Mouse (Mus musculus) layer of hippocampus, adult 9-11 months (tissue): ENCODE results near the gene Cenpu.
"Not testable (repeated sequence)": the region's sequence is repeated elsewhere in the genome, so short reads cannot be mapped to it uniquely, and the experiment has no call there.

Source experiments
- DNase-seq: peaks from one replicate; pipeline ENCODE4 v3.0.0; 2022

Cenpu gene

GRCm38 (mm10) chr8:46551029-46551428 is 799 bp upstream of the Cenpu start:
- DNase-seq: no peak

DNA sequence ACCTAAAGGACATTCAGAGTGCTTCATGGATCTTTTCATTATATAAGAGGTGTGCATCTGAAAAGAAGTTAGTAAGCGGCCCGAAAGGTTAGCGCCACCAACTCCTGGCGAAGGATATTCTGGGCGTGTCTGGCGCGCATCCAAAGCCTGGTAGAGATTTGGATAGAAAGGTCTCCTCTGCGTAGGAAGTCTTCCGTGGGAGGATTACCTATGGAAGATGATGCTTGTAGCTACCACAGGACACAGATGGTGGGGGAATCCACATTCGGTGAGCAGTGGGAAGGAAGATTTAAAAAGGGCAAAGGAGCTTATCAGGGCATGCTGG is 575 bp downstream of the Cenpu start:
- DNase-seq: no peak

- DNase-seq: peak; percentile 21
Observed at GRCm38 (mm10) chr8:46559428-46559827, 7.6 kb downstream of the Cenpu start.

- DNase-seq: no peak
Observed at GRCm38 (mm10) chr8:46562333-46562732, 10.5 kb downstream of the Cenpu start.

DNA sequence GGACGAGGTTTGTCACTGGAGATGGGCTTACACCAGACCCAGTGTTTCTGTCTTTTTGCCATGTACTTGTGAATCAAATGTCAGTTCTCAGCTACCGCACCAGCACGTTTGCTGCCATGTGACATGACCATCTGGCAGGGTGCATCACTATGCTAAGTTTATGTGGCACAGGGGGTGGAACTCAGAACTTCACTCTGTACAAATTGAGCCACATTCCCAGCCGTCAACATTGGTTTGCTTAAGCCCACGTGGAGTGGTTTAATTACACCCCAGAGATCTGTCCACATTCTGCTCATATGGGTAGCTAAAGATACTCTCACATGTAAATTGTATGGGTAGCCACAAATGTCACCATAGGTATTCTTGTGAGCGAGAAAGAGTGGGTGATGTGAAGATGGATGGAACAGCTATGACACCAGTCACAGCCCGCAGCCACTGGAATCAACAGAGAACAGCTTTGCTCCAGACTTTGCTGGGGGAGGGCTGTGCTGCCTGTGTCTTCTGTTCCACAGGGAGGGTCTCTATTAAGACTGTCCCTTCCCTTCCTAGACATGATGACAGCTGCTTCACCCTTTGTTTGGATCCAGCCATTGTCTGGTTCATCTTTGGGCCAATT is 15.2 kb downstream of the Cenpu start:
- DNase-seq: peak; percentile 90

GRCm38 (mm10) chr8:46567946-46568345 is 16.1 kb downstream of the Cenpu start:
- DNase-seq: no peak

GRCm38 (mm10) chr8:46568942-46569341 is 17.1 kb downstream of the Cenpu start:
- no peak for DNase-seq

DNA sequence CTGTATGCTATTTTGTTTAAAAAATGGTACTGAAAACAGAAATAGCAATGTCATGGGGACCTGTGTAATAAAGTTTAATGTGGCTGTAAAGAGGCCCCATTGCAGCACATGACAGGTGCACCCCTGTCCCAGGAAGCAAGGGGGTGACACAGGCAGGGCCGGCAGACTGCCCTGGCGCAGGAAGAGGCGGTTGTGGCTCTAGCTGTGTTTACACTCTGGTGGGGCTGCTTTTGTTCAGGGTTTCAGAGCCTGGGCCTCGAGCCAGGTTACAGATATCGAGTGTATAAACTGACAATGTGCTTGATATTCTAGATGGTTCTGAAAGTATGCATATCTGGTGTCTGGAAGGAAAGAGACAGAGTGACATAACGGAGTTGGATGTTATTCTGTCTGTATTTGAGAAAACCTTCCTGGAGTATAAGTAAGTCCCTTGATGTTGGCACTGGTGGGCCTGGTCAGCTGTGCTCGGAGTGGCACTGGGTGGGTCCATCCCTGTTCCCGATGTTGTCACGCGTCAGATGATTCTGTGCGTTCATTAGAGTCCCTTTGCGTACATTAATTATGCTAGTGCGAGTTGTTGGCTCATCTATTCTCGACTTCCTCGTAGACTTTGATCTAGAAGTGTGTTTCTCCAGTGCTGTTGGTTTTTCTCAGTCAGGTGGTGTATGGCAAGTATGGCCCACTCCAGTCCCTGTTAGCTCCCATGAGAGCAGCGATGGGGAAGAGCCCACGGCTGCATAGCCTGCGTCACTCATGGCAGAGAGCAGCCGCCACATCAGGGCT is 18.0 kb downstream of the Cenpu start:
- DNase-seq: no peak

GRCm38 (mm10) chr8:46570673-46571072 is 18.8 kb downstream of the Cenpu start:
- DNase-seq: no peak

DNA sequence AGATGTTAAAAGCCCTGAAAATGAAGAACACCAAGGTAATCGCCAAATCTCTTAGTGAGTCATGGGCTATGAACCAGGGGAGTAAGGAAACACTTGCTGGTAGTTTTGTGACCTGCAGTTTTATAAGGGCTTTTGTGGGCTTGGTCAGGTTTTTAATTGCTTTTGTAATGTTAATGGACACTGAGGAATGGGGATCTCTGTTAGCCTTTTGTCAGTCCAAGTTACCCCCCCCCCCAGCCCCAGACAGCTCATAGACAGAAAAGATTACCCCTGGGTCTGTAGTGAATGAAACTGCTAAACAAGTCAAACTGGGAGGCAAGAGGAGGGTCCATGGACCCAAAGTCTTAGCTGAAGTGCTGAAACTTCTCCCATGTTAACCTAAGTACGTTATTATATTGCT is 21.6 kb downstream of the Cenpu start:
- no peak for DNase-seq

GRCm38 (mm10) chr8:46573964-46574363 is 22.1 kb downstream of the Cenpu start:
- DNase-seq: no peak

GRCm38 (mm10) chr8:46578794-46579193 is 27.0 kb downstream of the Cenpu start:
- DNase-seq: no peak

DNA sequence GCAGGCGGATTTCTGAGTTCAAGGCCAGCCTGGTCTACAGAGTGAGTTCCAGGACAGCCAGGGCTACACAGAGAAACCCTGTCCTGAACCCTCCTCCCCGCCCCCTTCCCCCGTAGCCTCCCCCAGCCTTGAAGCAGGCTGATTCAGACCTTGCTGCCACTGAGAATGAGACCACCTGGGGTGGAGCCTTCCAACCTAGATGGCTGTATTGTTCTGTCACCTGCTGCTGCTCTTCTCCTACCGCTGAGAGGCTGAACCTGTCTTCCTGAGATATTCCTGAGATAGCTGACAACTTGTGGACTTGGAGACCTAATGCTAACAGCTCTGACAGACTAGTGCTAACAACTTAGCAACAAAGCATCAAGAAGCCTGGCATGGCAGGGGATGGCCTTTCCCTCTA is 32.5 kb downstream of the Cenpu start:
- not testable (repeated sequence) for DNase-seq

- no peak for DNase-seq
Observed at GRCm38 (mm10) chr8:46585576-46585975, 33.7 kb downstream of the Cenpu start.

DNA sequence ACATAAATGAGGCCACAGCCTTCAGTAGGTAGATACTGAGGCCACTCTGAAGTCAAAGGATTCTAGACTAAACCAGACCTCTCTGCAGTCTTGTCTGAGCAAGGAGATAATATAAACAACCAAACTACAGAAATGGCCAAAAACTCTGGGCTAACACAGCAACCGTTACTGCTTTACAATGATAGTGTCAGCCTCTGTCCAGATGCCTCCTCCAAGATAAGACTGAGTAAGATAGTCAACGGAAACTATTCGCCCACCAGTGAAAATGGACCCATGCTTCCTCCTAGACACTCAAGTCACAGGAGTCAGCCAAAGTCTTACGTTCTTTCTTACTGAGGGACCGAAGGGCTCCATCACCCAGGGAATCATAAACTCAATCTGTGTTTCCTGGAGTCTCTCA is 36.1 kb downstream of the Cenpu start:
- no peak for DNase-seq

GRCm38 (mm10) chr8:46588663-46589062 is 36.8 kb downstream of the Cenpu start:
- DNase-seq: no peak

- no peak for DNase-seq
Observed at GRCm38 (mm10) chr8:46593067-46593466, 41.2 kb downstream of the Cenpu start.

DNA sequence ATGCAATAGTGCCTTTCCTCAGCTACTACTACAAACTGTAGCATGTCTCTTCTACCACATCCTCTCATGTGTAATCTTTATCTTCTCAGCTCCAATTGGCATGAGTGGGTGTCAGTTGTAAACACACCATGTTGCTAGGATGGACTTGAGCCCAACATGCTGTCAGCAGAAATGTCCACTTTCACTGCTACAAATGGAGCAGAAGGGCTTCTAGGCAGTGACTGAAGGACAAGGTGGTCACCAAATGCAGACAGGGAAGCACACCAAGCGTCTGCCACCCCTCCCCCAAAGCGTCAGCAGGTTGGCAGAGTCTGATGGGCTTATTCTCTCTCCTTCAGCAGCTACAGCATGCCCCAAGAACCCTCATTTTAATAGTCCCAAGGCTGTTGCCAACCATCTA is 41.9 kb downstream of the Cenpu start:
- DNase-seq: no peak

DNA sequence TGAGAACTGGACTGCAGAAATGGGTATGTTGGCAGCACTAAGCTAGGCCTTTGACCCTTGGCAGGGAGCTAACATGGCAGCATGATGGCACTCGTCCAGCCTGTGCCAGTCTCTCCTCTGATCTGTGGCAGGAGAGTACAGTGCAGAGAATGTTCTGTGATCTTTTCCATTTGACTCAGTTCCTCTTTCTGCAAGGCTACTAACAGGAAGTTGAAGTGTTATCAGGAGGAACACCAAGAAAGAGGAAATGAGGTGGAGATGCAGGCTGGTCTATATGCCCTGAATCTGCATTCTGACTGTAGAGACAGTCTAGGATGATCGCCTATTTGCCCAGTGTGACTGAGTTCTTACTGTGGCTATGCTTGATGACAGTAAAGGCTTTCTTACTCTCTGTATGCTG is 43.8 kb downstream of the Cenpu start:
- DNase-seq: peak; percentile 56

DNA sequence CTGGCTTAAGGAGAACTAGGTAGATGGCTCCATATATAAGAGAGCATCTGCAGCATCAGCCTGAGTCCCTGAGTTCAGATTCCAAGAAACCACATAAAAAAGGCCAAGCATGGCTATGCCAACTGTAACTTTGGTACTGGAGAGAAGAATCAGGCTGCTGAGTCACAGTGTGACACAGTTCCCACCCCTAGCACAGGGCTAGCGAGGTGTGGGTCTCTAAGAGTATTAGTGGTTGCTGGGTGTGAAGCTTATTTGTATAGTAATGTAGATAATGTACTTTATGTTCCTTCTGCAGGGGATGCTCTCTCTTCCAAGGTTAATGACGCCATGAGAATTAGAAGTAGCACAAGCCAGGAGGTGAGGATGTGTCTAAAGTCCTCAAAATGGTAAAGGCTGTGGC is 44.7 kb downstream of the Cenpu start:
- DNase-seq: no peak

- DNase-seq: no peak
Observed at GRCm38 (mm10) chr8:46597411-46597810, 45.6 kb downstream of the Cenpu start.

DNA sequence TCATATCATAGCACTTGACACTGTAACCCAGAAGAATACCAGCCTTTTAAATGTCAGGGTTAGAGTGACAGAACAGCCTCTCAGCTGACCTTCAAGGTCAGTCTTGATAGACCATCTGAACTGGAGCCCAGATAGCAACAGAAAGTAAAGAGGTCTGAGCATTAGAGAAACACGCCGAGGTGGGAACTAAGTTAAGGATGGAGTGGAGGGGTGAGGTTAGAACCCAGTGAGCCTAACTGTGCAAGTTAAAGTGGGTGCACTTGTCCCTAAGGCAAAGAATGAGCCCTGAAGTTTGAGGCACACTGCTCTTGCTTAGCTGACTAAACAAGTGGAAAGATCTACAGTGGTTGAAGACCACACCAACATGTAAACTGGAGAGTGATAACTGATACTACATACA is 46.3 kb downstream of the Cenpu start:
- DNase-seq: no peak

DNA sequence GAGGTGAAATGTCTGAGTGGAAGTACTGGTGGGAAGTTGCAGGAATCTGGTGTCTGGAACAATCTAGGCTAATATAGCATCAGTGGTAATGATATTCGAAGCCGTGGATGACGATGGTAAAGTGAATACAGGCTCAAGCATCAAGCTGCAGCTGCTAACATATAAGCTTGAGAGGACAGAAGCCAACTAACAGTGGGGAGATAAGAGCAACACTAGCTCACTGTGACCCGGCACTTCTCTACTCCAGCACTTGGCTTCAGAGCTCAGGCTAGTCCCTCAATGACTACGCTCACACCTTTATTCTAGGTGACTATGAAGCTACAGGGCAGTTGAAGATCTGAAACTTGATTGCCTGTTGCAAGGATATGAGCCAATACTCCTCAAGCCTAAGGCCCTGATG is 46.9 kb downstream of the Cenpu start:
- no peak for DNase-seq

DNA sequence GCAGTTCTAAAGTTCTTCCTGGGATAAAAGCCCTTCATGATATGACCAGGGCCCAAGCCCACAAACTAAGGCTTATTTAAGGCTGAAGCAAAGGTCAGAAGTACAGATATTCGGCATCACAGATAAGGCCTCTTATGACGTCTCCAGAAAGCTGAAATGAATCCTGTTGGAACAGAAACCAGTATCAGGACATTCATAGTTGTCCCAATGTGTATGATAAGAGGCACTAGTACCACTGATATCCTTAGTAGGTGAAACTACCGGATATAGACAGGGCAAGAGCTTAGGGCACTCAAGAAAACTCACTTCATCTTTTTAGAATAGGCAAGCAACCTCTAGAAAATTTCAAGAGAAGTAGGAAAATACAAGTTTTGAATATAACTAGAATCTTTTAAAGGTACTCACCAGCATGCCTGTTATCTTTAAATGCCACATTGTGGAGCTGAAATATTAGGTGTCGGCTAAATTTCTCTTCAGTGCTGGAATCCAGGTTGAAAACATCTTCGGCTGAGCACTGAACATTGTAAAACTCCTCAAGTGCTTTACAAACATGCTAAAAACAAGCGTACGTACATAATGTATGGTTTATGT is 47.6 kb downstream of the Cenpu start:
- no peak for DNase-seq
